Mouse (Mus musculus): ENCODE results near the gene Cib1. TPM values are rescaled to one million over a fixed set of nuclear protein-coding genes. Genes with fewer than 3 reads are reported as not detected.

Cib1 gene
- 25.7 and 31.1 TPM in 2 replicates for polyA plus RNA-seq (2012; rRNA removed)

DNA sequence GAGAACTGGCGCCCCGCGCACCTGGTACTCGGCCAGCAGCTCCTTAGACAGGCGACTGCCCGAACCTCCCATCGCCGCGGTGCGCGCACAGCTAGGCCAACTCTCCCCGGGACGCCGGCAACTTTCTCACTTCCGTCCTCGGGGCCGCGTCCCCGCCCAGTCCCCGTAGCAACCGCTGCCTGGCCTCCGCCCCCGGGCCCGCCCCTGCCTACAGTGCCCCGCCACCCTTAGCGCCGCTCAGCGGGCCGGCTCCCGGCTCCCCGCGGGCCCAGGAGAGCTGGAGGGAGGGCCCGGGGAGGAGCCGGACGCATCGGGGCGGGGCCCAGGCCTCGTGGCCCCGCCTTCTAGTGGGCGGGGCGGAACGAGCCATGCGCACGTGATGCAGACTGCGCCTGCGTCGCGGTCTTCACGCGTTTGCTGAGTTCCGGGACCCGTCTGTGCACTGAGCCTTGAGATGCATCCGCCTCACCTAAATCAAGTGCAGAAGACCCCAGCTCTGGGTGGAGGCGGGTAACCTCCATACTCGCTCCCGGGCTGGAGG lies at the start of gene Cib1, which contains the start of gene Gdpgp1:
TSS of gene Cib1 (minus strand) at position 325 of the 541 bp plus-strand sequence.
TSS of gene Gdpgp1 (plus strand) at position 377 of the 541 bp plus-strand sequence.
- TF ChIP-seq POLR2A (IDR thresholded peaks at IDR 0.05; ENCODE audit: borderline replicate concordance, extremely low read depth, insufficient read depth, insufficient read length, poor library complexity, severe bottlenecking) (peak; percentile 46; the same call in 1 of the 2 replicates), CTCF (IDR thresholded peaks at IDR 0.05; ENCODE audit: borderline replicate concordance, extremely low read depth, insufficient read depth, insufficient read length) (no peak)
- DNase-seq (ENCODE audit: low read depth), result peak; percentile 98

DNA sequence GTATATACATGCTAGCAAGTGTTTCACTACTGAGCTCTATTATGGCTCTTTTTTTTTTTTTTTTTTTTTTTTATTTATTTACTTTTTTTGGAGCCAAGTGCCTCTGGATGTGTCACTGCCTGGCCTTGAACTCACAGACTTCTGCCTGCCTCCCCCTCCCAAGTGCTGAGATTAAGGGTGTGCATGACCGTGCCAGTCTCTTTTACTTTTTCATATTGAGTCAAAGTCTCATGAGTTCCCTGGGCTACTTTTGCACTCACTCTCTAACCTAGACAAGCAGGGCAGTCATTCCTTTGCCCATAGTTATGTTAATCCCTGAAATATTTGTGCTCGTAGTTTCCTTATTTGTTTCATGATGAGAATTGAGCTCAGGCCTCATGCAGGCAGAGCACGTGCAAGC lies 49.0 kb upstream of the Cib1 start:
- DNase-seq (ENCODE audit: low read depth), result no peak
- TF ChIP-seq CTCF (IDR thresholded peaks at IDR 0.05; ENCODE audit: borderline replicate concordance, extremely low read depth, insufficient read depth, insufficient read length) (no peak), POLR2A (IDR thresholded peaks at IDR 0.05; ENCODE audit: borderline replicate concordance, extremely low read depth, insufficient read depth, insufficient read length, poor library complexity, severe bottlenecking) (no peak)

DNA sequence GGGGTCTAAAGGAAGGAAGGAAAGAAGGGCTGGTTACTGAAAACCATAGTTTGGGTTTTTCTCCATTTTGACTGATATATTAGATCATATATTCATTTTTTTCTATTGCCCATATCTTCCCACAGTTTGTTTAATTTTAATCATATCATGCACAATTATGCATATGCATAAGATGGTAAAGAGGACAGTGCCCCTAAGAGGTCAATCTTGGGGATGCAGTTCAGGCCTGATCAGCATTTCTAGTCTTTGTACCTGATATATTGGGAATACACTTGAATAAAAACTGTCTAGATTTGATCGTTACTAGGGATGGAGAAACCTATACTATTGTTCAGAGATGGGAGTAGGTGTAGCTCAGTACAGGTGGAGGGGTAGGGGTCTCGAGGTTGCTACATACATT lies 48.4 kb upstream of the Cib1 start:
- TF ChIP-seq POLR2A (IDR thresholded peaks at IDR 0.05; ENCODE audit: borderline replicate concordance, extremely low read depth, insufficient read depth, insufficient read length, poor library complexity, severe bottlenecking) (no peak), CTCF (IDR thresholded peaks at IDR 0.05; ENCODE audit: borderline replicate concordance, extremely low read depth, insufficient read depth, insufficient read length) (no peak)
- no peak for DNase-seq (ENCODE audit: low read depth)

DNA sequence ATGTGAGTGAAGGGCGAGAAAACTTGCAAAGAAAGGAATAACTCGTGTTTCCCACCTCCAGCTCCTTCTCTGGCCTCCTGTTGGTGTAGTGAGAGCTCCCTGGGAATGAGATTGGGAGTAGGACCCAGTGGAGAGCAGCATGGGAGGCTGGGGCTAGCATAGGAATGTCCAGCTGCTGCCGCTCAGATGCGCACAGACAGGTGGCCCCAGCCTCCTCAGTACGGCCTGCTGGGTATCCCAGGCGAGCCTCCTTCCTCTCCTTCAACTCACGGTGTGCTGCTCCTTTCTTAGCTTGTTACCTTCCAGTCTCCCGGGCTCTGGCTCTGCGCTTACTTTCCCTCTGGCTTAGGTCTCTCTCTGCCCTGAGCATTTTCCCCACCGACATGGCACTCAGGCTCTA lies 47.4 kb upstream of the Cib1 start:
- no peak for DNase-seq (ENCODE audit: low read depth)
- TF ChIP-seq CTCF (IDR thresholded peaks at IDR 0.05; ENCODE audit: borderline replicate concordance, extremely low read depth, insufficient read depth, insufficient read length), result no peak
- no peak for TF ChIP-seq POLR2A (IDR thresholded peaks at IDR 0.05; ENCODE audit: borderline replicate concordance, extremely low read depth, insufficient read depth, insufficient read length, poor library complexity, severe bottlenecking)

DNA sequence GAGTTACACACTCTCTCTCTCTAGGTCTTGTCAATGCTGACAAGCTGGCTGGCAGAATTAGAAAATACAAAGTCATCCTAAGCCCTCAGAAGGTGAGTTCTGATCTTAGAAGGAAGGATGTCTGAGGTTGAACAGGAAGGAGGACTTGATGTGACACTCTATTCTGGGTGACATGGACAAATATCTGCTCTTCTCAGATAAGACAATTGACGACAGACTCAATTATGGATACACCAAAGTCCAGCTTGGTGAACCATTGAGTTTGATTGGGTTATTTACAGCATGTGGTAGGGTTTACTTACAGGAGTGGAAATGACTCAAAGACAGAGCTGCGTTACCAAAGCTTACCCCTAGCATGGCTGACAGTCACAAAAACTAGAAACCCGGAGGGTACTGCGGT lies 43.8 kb upstream of the Cib1 start:
- TF ChIP-seq CTCF (IDR thresholded peaks at IDR 0.05; ENCODE audit: borderline replicate concordance, extremely low read depth, insufficient read depth, insufficient read length) (no peak), POLR2A (IDR thresholded peaks at IDR 0.05; ENCODE audit: borderline replicate concordance, extremely low read depth, insufficient read depth, insufficient read length, poor library complexity, severe bottlenecking) (no peak)
- no peak for DNase-seq (ENCODE audit: low read depth)

DNA sequence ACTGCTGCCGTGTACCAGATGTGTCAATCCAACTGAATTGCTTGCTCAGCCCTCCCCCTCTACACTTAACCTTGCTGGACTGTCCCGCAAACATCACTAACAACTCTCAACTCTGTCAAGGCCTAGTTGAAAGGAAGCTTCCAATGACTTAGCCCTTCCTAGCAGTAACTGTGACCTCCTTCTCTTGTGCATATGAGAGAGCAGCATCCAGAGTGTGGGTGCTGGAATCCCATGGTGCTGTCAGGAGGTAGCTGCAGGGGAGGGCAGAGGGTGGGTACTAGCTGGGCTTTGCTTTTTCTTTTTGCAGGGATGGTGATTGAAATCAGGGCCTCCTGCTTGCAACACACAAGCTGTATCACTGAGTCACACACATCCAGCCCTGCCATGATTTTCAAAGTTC lies 40.8 kb upstream of the Cib1 start:
- TF ChIP-seq CTCF (IDR thresholded peaks at IDR 0.05; ENCODE audit: borderline replicate concordance, extremely low read depth, insufficient read depth, insufficient read length), result no peak
- no peak for TF ChIP-seq POLR2A (IDR thresholded peaks at IDR 0.05; ENCODE audit: borderline replicate concordance, extremely low read depth, insufficient read depth, insufficient read length, poor library complexity, severe bottlenecking)
- DNase-seq (ENCODE audit: low read depth), result no peak

DNA sequence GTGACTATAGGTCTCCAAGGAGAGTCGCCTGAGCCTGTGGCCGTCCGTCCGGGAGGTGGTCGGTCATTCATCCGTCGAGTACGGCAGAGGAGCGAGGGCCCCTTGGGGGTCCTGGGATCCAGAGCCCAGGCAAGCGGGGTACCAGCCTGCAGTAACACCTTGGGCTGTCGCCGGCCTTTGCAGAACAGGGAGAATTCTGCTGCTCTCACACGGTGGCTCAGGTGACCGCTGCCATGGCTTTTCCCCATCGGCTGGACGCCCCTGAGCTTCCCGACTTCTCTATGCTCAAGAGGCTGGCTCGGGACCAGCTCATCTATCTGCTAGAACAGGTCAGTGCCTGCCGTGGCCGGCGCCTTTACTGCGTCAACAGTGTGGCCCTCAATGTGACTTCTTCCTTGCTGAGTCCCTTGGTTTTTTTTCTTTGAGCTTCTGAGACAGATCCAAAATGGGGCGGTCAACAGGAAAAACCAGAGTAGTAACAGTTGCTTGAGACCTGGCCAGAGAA lies 37.2 kb upstream of the Cib1 start:
- TF ChIP-seq POLR2A (IDR thresholded peaks at IDR 0.05; ENCODE audit: borderline replicate concordance, extremely low read depth, insufficient read depth, insufficient read length, poor library complexity, severe bottlenecking), result no peak
- peak; percentile 57 for DNase-seq (ENCODE audit: low read depth)

DNA sequence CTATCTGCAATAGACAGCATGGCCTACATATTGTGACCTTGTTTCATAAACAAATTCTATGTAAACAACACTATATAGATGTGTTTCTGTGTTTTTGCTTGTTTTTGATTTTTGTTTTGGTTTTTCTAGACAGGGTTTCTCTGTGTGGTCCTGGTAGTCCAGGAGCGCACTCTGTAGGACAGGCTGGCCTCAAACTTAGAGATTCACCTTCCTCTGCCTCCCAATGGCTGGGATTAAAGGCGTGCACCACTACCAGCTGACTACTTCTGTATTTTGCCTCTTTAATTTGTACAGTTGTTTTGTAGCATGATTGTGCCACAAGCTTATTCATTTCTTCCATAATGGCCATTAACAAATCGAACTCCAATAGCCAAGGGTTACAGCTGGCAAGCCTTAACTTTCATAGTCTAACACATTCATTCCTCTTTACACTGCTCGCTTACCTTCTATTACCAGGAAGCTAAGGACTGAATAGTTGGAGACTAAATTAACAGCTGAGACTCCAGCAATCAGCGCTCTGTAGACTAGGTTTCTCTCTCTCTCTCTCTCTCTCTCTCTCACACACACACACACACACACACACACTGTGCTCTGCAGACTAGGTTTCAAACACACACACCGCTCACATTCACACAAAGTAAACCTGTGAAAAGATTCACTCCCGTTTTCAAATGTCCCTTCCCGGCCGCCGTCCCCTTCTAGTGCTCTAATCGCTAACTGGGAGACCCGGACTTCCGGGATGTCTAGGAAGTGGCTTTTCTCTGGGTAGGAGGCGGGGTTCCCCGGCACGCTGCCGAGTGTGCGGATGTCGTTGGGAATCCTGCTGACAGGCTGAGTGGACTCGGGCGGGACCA lies 36.5 kb upstream of the Cib1 start, which contains the start of gene Vps33b:
TSS of gene Vps33b (plus strand) at position 753 of the 854 bp plus-strand sequence.
- TF ChIP-seq POLR2A (IDR thresholded peaks at IDR 0.05; ENCODE audit: borderline replicate concordance, extremely low read depth, insufficient read depth, insufficient read length, poor library complexity, severe bottlenecking), result peak; percentile 44; the same call in 1 of the 2 replicates
- no peak for TF ChIP-seq CTCF (IDR thresholded peaks at IDR 0.05; ENCODE audit: borderline replicate concordance, extremely low read depth, insufficient read depth, insufficient read length)
- peak; percentile 97 for DNase-seq (ENCODE audit: low read depth)

DNA sequence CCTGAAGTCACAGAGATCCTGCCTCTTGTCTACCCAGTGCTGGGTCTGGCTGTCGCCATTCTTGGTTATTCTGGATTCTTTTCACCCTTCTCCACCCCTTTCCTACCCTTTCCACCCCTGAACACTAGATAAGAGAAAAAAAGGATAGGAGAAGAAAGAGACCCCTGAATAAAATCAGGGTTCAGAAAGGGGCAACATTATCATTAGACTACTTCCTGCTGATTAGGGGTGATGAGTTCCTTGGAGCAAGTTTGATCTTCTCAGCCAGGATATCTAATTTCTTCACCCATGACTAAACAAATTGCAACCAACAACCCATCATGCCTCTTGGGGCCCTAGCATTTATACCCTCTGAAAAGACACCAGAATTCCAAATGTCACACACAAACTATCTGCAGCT lies 35.2 kb upstream of the Cib1 start:
- no peak for DNase-seq (ENCODE audit: low read depth)

DNA sequence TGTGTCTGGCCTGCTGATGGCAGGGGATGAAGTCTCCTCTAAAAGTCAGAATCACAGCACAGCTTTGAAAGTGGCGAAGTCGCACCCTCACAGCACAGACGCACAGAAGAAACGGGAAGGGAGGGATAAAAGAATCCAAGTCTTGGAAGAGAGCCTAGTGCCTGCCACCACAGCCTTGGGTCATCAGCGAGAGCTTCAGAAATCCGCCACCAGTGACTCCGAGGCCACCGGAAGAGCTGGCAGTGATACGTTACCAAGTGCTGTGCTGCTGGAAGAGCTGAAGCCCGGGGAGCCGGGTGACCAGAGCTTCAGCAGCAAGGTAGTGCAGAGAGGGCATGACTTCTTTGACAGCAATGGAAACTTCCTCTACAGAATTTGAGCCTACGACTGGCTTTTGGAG lies 32.0 kb upstream of the Cib1 start:
- DNase-seq (ENCODE audit: low read depth), result no peak
- TF ChIP-seq CTCF (IDR thresholded peaks at IDR 0.05; ENCODE audit: borderline replicate concordance, extremely low read depth, insufficient read depth, insufficient read length) (no peak), POLR2A (IDR thresholded peaks at IDR 0.05; ENCODE audit: borderline replicate concordance, extremely low read depth, insufficient read depth, insufficient read length, poor library complexity, severe bottlenecking) (no peak)

More for the DNA sequence above, 35.2 kb upstream of the Cib1 start:
- no peak for TF ChIP-seq CTCF (IDR thresholded peaks at IDR 0.05; ENCODE audit: borderline replicate concordance, extremely low read depth, insufficient read depth, insufficient read length)
- TF ChIP-seq POLR2A (IDR thresholded peaks at IDR 0.05; ENCODE audit: borderline replicate concordance, extremely low read depth, insufficient read depth, insufficient read length, poor library complexity, severe bottlenecking), result no peak

DNA sequence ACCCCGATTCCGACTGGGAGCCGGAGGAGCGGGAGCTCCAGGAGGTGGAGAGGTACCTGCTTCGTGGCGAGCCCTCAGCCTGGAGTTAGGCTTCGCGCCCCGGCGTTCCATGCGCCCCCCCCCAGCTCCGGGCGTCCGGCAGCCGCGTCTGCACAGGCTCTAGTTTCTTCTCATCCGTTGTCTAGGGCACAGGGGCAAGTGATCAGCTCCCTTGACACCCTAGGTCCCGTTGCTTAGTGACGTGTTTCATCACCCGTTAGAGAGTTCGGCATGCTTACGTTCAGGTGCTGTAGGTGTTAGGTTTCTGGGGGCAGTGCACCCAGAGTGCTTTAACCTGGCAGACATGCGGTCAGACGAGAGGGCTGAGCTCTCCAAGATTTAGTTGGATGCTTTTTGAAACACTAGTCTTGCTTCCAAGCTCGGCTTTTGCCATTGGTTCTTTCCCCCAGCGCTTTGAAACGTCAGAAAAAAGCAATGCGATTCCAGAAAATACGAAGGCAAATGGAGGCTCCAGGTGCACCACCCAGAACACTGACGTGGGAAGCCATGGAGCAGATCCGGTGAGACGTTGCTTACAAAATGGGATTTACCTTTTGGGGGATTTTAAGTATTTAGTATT lies 28.9 kb upstream of the Cib1 start:
- TF ChIP-seq CTCF (IDR thresholded peaks at IDR 0.05; ENCODE audit: borderline replicate concordance, extremely low read depth, insufficient read depth, insufficient read length), result no peak
- no peak for TF ChIP-seq POLR2A (IDR thresholded peaks at IDR 0.05; ENCODE audit: borderline replicate concordance, extremely low read depth, insufficient read depth, insufficient read length, poor library complexity, severe bottlenecking)
- DNase-seq (ENCODE audit: low read depth), result peak; percentile 30
